Mouse (Mus musculus): ENCODE measurements around the gene Cux1. TPM values are rescaled to one million over a fixed set of nuclear protein-coding genes. Genes with fewer than 3 reads are reported as not detected.
A peak's percentile ranks its signal among the peaks of the same experiment; 100 is the strongest.

The Cux1 gene
- total RNA-seq, 2 experiments from 2014 or later: 99.9 to 105 TPM

DNA sequence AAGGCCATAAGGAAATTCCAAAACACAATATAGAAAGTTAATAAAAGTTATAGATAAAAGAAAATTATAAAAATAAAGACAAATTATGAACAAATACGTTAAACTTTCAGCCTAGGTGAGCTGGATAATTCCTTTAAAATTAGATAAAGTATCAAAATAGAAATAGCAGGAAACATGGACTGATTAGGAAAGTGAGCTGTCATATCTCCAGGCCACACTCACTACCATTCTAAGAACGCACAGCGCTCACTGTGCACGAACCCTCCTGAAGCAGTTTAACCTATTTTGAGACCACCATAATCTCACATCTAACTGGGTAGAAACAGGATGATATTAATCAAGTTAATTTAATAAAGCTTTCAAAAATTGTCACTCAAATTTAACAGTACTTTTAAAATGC is 22.2 kb downstream of the Cux1 start:
- no peak for DNase-seq (ENCODE audit: low spot score)
- intact Hi-C loops (cut with DNase I): loop anchor here (5.0 kb wide), 1 partner anchor 43 kb away; no protein-coding TSS in a partner anchor

DNA sequence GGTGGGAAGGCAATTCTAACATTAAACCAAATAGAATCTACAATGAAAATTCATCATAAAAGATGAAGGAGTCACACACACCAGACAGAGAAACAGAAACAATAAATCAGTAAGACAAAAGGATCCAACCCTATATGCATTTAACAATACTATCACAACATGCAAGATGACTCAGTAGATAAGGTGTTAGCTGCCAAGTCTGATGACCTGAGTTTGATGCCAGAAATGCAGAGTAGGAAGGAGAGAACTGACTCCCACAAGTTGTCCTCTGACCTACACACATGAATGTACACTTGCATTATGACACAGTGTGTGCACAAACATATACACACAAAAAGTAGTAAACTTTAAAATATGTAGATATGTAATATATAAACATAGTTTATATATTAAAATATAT is 24.1 kb downstream of the Cux1 start:
- DNase-seq (ENCODE audit: low spot score): no peak
- intact Hi-C loops (cut with DNase I): loop anchor here (2.0 kb wide), 1 partner anchor 22 kb away; no protein-coding TSS in a partner anchor

DNA sequence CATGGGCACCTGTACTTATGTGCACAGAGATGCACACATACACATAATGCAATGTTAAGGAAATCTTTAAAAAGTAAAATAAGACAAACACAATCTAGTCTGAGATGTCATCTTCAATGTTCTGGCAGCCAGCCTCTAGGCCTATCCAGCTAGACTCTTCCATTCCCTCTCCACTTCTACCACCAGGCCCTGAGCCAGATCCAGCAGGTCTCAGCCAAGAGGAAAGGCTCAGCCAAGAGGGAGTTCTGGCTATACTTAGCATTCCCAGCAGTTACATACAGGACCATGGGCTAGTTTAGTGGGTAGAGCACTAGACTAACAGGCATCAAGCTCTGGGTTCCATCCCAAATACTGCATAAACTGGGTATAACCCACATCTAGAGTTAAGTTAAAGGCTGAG is 26.3 kb downstream of the Cux1 start:
- DNase-seq (ENCODE audit: low spot score): peak; percentile 57
- intact Hi-C loops (cut with DNase I): no loop called here

DNA sequence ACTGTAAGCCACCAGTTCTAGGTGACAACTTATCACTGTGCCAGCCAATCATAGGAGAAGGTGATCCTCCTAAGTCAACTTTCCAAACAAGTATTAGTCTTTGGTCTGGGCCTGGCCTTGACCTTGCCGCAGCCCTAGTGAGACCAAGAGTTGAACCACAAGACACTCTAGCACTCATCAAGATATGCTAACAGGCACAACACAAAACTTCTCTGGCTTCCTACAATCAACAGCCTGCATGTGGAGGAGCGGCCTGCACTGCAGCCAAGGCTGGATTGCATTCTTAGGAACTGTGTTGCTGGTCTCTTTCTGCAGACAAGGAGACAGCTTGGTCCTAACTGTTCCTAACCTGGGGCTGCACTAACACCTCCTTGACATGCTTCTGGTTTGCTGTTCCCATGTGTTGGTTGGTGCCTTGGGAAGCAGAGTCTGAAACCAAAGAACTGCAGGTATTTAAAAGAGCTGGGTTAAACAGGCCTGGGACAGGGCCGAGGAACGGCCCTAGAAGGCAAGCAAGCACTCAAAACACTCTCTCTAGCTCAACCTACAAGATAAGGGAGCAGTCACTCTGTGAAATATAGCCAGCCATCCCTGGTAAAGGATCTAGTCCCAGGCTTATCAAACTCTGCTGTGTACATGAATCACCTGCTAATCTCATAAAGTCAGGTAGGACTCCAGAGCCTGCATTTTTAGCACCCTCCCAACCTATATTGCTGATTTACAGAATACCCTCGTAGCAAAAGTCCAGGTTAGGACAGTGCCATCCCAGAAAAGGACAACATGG is 27.0 kb downstream of the Cux1 start:
- DNase-seq (ENCODE audit: low spot score): no peak
- intact Hi-C loops (cut with DNase I): no loop called here

DNA sequence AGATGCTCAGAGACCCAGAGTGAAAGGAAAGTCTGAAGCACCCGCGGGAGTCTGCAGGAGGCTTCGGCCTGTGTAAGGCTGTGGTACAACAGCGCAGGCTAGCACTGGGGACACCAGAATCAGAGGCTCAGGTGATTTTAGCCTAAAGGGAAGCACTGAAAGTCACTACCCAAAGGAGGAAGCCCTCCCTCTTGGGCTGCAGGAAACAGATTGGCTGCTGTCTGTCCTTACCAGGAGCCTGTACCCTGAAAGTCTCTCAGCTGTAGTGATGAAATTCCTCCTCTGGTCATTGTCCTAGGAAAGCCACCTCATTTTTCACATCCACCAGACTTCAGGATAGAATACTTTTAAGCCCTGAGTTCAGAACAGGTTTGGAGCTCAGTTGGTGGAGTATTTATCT is 30.5 kb downstream of the Cux1 start:
- intact Hi-C loops (cut with DNase I): no loop called here
- DNase-seq (ENCODE audit: low spot score): no peak

DNA sequence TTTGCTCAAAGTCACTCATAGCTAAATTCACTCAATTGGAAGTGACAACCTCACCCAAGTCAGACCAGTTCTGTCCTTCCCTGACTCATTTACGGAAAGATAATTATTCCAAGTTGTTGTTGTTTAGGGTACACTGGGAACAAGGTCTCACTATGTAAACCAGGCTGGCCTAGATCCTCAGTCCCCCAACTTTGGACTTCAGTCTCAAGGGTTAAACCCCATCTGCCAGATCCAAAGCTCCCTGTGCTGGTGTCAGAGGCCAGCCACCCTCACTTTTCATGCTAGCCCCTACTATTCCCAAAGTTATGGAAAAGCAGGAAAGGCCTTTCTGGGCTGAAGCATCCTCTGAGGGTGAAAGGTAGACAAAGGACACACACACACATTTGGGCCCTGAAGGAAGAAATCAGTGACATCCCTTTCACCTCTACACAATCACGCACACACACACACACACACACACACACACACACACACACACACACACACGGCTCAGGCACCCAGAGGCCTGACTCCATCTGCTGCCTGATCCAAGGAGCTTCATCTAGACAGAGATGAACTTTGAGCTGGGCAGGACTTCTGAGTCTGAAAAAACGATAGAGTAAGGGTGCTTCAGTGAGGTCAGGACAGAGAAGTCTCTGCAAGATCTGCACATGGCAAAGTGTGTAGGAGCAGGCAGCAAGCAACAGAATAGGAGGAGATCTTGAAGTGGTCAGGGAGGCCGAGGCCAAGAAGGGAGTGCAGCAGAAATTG is 31.1 kb downstream of the Cux1 start:
- intact Hi-C loops (cut with DNase I): no loop called here
- no peak for DNase-seq (ENCODE audit: low spot score)

DNA sequence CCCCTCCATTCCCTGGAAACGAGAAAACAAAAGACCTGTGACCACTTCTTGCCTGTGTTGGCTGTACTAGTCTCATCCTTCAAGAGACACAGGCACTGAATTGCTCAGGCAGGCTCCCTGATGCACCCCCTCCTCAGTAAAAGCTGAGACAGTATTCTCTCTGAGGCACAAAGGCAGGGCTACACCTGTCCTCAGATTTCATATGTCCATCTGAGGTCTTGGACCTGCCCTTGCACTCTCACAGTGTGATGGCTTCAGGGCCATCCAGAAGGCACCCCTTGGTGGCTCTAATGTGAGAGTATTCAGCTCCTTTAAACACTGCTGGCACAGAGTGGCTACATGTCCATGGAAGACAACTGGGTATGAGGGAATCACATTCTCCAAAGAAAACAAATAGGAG is 32.1 kb downstream of the Cux1 start:
- no peak for DNase-seq (ENCODE audit: low spot score)
- intact Hi-C loops (cut with DNase I): no loop called here

DNA sequence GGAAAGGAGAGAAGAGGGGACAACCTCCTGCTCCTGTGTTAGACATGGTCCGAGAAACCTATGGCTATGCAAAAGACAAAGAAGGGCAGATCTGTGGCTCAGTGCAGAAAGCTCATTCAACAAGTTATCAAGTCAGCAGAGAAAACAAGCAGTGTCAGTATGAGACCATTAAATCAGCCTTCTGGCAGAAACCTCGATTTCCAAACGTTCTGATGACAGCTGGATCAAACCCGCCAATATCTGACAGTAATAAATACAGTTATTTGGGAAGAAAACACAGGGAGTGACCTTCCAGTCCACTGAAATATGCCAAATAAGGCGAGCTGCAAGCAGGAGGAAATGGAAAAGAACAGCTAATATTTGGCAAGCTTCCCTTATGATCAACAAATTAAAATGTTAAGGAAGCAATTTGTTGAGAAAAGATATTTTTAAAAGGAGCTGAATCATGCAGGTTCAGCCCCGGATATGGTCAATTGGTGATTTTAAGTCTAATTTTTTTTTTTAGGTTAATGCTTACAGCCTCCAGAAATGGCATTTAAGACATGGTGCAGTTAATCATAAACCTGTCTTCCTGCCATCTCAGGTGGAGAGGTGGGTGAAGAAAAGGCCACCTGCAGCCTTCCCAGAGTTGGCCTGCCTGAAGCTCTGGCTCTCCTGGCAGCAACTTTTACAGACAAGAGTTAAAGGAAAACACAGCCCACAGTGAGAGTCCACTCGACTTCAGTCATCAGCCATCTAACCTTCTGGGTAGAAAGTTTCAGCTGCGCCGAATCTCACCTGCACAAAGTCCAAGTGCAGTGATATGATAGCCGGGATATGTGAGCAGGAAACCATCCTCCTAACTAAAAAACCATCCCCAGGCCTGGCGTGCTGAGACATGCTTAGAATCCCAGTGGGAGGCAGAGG is 33.7 kb downstream of the Cux1 start:
- DNase-seq (ENCODE audit: low spot score): no peak
- intact Hi-C loops (cut with DNase I): no loop called here

DNA sequence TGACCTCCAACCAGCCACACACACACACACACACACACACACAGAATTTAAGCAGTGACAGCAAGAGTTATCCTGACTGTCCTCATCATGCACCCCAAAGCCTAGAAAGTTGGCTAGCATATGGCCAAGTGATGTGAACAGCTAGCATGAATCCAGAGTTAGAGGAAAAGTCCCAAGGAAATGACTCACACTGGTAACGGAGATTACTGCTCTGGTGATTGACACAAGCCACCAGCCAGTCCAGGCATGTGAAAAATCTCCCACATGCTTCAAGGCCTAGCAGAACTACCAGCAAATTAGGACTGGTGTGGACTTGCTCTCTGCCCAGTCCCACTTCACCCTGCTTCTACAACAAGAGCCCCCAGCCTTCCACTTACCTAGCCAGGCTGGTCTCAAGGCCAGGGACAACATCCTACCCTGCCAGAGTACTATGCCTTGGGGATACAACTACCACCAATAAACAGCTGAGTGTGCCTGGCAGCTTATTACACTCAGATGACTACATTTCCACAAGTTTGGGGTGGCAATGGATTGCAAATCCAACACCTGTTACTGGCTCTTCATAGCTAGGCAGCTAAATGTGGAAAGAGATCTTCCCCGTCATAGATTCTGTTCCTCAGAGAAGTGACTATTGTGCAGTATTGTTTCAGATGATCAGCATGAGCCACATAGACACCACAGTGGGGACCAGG is 35.5 kb downstream of the Cux1 start:
- intact Hi-C loops (cut with DNase I): no loop called here
- DNase-seq (ENCODE audit: low spot score): no peak

DNA sequence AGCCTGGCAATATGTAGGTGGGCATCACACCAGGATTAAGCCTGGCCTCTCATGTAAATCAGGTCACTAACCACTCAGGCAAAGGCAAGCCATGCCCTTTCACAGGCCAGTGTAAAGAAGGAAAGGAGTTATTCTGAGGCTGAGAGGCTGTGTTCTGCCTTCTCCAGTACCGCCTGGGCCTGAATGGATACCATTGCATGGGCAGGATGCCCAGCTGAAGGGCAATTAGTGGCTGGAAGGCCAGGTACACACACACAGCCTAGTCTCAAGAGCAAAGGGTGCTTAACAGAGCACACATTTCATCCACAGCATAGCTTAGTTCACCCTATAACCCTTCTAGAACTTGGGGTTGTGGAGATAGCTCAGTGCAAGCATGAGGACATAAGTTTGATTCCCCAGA is 36.4 kb downstream of the Cux1 start:
- DNase-seq (ENCODE audit: low spot score): no peak
- intact Hi-C loops (cut with DNase I): no loop called here

DNA sequence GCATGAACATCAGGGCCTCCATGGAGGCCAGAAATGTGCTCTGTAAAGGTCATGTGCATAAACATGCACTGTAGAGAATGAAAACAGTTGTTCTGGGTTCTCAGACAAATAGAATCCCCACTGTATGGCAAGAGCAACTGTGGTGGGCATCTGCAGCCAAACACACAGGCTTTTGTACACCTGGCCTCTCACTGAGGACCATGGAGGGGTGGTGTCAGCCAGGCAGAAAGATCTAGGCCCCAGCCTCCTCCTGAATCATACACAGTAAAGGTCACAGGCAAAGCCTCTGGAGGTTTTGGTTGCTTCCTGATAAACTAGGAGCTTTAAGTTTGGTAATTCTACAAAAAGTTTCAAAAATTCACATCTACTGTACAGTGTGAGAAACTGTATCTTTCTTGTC is 38.1 kb downstream of the Cux1 start:
- intact Hi-C loops (cut with DNase I): no loop called here
- no peak for DNase-seq (ENCODE audit: low spot score)

DNA sequence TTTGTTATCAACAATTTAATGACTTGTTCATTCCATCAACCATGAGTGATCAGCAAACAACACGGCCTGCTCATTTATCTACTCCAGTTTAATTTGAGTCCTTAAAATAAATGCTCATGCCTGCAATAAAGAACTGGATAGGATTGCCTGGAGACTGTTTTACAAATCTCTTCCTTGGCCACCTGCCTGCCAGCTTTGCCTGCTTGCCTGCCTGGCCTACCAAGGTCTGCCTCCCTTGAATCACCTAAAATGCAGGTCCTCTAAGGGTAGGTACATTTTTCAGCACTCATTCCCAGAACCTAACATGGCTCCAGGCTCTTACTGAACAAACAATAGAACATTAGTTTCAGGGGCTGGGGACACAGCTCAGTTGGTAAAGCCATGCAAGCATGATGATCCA is 39.4 kb downstream of the Cux1 start:
- DNase-seq (ENCODE audit: low spot score): no peak
- intact Hi-C loops (cut with DNase I): no loop called here

DNA sequence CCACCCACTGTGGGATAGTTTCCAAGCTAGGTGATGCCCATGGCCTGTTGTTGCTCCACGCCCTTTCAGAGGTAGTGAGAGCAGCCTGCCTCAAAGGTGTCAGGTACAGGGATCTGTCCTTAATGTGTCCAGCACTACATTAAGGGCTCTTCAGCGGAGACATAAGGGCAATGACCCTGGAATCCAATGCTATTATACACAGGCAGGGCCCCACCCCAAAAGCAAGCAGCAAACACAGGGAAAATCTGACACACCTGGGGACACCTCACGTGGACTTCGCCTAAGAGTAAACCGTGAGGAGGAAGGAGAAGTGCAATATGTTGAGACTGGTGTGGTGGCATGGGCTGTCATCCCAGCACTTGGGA is 40.8 kb downstream of the Cux1 start:
- DNase-seq (ENCODE audit: low spot score): no peak

DNA sequence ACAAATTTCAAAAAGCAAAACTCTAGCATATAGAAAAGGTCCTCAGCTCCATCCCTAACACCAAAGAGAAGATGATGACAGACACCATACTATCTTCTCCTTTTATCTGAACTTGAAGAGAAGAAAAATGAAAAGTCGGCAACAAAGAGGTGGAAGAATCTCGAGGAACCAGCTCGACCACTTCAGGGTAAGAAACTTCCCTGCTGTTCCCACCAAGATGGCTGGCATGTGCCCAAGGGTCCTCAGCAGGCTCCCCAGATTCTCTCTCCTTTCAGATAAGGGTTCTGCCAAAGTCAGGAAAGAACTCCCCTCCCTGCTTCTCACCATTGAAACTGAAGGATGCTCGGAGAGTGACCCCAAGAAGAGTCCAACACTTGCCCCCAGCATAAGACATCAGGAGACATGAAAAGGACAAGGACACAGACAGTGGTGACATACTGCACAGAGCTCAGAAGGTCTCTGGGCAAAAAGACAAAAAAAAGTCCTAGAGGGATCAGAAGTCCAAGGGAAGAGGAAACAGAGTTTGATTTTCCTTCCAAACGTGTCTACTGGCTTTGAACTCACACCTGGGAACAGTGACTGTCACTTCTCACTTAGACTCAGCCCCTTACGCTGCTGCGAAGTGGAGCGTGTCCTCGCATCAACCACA is 41.3 kb downstream of the Cux1 start:
- no peak for DNase-seq (ENCODE audit: low spot score)
- intact Hi-C loops (cut with DNase I): no loop called here

More for the DNA sequence above, 40.8 kb downstream of the Cux1 start:
- intact Hi-C loops (cut with DNase I): no loop called here

DNA sequence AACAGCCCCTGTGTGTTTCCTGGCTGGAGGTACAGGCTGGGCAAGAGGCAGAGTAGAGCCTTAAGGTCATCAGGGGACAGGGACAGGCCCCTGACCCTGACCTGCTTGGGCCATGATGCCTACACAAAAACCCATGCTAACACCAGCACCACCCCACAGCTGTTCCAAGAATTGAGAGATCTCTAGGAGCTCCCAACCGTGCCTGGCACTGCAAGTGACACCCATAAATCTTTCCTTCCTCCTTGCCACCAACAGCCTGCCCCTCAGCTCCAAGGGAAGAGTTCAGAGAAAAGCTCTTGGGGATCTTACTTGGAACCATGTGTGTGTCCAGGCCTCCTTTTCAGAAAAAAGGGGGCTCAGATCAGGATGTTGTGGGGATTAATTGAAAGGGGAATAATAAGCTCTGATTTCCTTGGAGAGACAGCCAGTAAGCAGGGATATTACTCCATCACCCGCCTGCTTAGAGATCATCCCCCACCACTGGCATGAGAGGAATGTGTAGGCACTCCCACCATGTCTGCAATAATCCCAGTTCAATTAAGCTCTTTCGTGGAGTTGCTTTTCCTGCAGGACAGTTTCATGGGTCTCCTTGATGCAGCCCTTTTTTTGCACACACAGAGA is 44.3 kb downstream of the Cux1 start:
- intact Hi-C loops (cut with DNase I): no loop called here
- DNase-seq (ENCODE audit: low spot score): no peak

DNA sequence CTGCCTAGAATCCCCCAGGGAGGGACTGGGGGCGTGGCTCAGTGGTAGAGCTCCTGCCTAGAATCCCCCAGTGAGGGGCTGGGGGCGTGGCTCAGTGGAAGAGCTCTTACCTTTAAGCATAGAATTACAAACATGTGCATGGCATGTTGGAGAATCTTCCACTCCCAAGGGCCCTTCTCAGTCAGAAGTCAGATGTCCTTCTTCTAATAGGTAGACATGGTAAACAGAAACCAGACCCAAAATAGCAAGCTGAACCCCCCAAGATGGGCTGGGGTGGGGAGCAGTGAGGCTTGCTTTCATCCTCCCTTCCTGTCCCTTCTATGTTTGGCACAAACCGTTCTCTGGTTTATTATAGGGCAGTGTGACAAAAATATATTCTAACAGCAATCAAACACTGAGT is 45.6 kb downstream of the Cux1 start:
- no peak for DNase-seq (ENCODE audit: low spot score)

DNA sequence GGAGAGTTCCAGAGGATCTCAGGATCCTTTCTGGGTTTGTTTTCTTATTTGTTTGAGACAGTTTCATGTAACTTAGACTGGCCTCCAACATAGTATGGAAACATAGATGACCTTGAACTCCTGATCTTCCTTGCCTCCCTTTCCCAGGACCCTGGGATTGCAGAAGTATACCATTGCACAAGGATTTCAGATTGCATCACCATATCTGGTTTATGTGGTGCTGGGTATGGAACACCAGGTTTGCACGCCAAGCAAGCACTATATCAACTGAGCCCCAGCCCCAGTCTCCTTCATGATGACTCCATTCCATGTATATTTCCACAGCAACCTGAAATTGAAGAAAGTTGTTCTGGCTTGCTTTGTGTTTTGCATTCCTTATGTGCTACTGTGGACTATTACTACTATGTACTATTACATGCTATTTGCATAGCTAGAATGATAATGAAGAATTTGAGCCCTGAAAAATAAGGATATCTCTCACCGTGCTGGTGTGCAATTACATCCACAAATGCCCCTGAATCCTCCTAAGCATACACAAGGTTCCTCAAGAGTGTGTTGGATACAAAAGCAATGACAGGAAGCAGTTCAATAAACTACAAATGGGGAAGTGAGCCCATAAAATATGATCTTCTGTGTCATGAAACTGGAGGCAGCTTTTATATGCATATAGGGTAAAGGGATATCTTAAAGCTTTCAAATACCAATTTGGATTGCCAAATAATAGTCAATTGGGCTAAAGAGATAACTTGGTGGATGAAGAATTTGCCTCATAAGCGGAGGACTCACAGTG is 48.4 kb downstream of the Cux1 start:
- DNase-seq (ENCODE audit: low spot score): no peak

More for the DNA sequence above, 45.6 kb downstream of the Cux1 start:
- intact Hi-C loops (cut with DNase I): no loop called here

DNA sequence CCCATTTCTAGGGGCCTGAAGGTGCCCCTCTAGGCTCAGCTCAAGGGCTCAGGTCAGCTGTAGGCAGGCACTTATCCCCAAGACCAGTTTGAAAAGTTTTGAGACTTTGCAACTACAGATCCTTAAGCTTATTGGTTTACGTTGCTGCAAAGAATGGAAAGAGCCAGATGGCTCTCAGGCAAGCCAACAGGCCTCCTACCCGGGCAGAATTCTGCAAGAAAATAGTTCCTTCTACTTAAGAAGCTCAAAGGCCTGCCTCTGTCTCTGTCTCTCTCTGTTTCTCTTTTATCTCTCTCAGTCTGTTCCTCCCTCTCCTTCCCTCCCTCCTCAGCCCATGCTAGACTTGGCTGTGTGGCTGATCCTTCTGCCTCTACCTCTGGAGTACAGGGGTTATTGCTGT is 49.8 kb downstream of the Cux1 start:
- intact Hi-C loops (cut with DNase I): no loop called here
- DNase-seq (ENCODE audit: low spot score): no peak

More for the DNA sequence above, 48.4 kb downstream of the Cux1 start:
- intact Hi-C loops (cut with DNase I): no loop called here

Measured in heart, postnatal 25 days (tissue).